Mouse (Mus musculus) cortical plate, adult 2 months (tissue): ENCODE results near the gene Traf7.

Experiments used
- CTCF ChIP-seq: fragments of 200-500 bp; IDR thresholded peaks from 2 replicates; pipeline ENCODE4 v1.5.1; 2011; ENCODE audit warnings: mild to moderate bottlenecking, control low read depth, low read length; ENCODE audit not compliant: insufficient read depth; ENCODE audit errors: extremely low read depth
- POLR2A ChIP-seq: fragments of 200-500 bp; IDR thresholded peaks from 2 replicates; pipeline ENCODE4 v1.6.1; 2011; ENCODE audit warnings: mild to moderate bottlenecking, low read length, control low read depth; ENCODE audit not compliant: insufficient read depth; ENCODE audit errors: extremely low read depth

DNA sequence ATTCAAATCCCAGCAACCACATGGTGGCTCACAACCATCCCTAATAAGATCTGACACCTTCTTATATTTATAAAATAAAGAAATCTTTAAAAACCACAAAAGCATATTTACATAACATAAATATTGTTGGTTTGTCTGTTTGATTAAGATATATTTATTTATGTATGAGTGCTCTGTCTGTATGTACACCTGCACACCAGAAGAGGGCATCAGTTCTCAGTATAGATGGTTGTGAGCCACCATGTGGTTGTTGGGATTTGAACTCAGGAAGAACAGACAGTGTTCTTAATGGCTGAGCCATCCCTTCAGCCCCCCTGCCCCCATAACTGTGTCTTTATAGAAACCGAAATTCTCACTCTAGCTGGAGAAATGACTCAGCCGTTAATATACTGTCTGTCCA is 17.5 kb upstream of the Traf7 start:
- TF ChIP-seq CTCF (no peak), POLR2A (no peak)
